Mouse (Mus musculus) gastrocnemius, adult 2 months (tissue): ENCODE measurements at regions not wholly inside any gene's neighbourhood (a gene's known extent, or its start where the extent isn't known, plus 50 kb on each side); places are given as distances from the start of the nearest gene placed in this dataset.
"Not testable (repeated sequence)": the region's sequence is repeated elsewhere in the genome, so short reads cannot be mapped to it uniquely, and the experiment has no call there.

Source experiments
- DNase-seq: peaks from one replicate; pipeline ENCODE4 v3.0.0; 2022
- H3K27ac ChIP-seq: fragments of 200-600 bp; 2 replicates; pipeline ENCODE4 v1.8.1; 2022; ENCODE audit warnings: mild to moderate bottlenecking
- H3K4me3 ChIP-seq: fragments of 200-600 bp; 2 replicates; pipeline ENCODE4 v1.8.1; 2022; ENCODE audit warnings: mild to moderate bottlenecking, moderate library complexity
- CTCF ChIP-seq: fragments of 200-600 bp; IDR thresholded peaks from 2 replicates; pipeline ENCODE4 v1.8.1; 2022; ENCODE audit warnings: antibody characterized with exemption, mild to moderate bottlenecking, moderate library complexity
- intact Hi-C: fragments of 180-260 bp; cut with DNase I; formaldehyde crosslinking; loops from one replicate; pipeline ENCODE4 v1.15.1; 2025

DNA sequence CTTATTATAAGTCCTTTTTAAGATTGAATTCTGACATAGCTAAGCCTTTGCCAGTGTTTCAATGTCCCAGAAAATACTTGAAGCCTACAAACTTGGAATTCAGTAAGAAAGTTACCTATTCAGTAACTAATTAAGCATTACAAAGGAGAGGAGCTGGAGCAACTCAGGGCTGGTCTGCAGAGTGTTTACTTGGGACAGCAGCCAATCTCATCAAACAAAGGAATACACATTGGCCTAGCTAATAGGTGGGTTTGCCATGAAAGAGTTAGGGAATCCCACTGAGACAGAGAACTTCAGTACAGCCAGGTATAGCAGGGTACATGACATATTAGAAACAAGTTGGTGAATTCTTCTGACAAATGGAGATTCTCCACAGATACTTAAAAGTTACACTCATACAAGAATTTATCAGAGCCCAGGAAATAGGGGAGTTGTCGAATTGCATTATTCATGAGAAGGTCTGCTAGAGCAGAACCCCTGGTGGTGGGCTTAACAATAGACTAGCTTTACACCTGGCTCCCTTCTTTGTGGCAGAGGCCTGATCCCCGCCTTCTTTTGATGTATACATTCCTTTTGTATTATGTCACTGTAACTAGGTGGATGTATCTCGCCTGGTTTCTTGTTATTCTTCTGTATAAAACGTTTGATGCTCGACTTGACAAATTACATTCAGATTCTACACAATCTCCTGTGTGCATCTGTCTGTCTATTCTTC, 525.2 kb downstream of the 4930447F04Rik start:
- intact Hi-C loops, H3K4me3 ChIP-seq, DNase-seq, H3K27ac ChIP-seq: not testable (repeated sequence)

DNA sequence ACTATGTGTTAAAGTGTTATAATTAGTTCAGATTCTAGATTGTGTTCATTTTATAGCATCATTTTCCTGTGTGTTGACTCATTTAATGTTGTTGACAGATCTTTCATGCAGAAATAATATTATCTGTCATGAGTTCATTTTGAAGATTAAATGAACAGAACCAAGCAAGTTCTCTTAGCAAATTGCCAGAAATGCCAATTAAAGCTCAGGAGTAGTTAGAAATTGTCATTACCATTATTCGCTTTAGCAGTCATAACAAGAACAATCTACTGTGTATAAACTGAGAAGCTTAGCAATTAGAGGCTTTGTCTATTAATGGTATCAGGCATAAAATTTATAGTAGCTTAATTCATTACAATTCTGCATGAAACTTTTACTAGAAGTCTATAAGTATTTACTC, 534.2 kb downstream of the 4930447F04Rik start:
- TF ChIP-seq CTCF, result no peak
- Histone ChIP-seq H3K4me3 (no peak overlapping the region), H3K27ac (no peak overlapping the region)
- no peak for DNase-seq
- intact Hi-C loops, result no loop called here

DNA sequence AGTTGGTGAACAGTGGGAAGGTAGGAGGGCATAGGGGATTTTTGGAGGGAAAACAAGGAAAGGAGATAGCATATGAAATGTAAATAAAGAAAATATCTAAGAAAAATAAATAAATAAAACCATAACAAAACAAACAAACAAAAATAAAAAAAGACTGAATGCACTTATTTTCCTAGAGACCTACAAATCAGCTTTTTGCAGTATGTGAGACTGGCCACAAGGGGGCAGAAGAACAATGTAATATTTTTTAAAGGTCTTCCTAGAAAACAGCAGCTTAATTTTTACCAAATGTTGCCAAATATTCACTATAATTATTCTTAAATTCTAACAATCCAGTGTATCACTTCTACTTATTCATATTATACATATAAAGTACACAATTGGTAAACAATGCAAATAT, 569.4 kb downstream of the 4930447F04Rik start:
- DNase-seq, result no peak
- TF ChIP-seq CTCF, result peak; percentile 55
- no peak overlapping the region for H3K27ac ChIP-seq
- intact Hi-C loops, result no loop called here
- H3K4me3 ChIP-seq, result no peak overlapping the region

DNA sequence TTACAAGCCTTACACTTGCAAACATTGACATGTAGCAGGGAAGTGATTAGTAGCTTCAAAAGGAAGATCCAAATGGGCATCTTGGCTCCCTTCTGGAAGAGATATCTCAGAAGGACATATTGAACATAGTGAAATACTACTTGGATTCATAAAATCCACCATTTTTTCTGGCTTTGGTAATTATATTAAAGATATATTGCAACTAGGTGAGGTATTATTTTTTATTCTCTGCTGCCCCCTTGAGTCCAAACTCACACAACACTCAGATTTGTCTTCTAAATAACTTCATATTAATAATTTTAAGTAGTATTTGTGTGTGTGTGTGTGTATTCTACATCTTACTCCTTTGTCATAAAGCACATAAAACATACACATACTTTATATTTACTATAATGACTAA, 588.5 kb downstream of the 4930447F04Rik start:
- H3K27ac ChIP-seq, result no peak overlapping the region
- no peak for DNase-seq
- no peak overlapping the region for H3K4me3 ChIP-seq
- no peak for TF ChIP-seq CTCF
- intact Hi-C loops, result no loop called here
